Mouse (Mus musculus) layer of hippocampus, adult 11-12 months (tissue): ENCODE results near the gene Drc3.

Experiments
- DNase-seq: peaks from one replicate; pipeline ENCODE4 v3.0.0; 2022; ENCODE audit warnings: low spot score

Drc3 gene

DNA sequence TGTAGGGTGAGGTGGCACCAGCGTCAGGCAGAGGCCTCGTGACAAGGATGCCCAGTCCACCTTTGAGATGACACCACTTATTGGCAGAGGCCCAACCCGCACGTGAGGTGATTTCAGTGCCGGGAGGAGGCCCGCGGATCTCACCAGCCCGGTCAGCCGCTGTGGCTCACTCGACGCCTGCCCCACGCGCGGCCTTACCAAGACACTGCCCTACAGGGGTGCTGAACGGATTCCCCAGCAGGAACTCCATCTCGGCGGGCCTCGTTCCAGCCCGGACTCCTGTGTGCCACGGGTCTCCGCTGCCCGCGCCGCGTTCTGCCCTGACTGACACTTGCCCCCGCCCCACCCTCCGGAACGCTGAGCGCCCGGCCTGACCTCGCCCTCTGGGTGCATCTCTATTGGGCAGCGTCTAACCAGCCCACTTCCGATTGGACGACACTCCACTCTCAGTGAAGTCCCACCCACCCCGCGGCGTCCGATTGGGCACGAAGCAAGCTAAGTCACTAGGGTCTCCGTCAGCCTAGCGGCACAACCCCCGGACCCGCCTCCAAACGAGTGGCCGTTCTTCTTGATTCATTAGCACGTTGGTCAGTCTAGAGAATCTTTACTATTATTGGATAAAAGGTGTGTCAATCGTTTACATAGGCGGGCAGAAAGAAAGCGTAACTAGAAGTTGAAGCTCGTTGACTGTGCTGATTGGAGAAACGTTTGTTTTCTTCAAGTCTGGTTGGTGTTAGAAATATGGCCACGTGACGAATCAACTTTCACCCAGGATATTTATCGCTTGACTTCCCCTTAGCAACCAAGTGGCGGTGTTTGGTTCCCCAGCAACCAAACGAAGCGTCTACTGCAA, at the start of gene Drc3, which contains the start of gene Tom1l2:
Gene Drc3, plus strand, starts transcription at position 771 of the 853 bp plus-strand sequence.
Gene Tom1l2, minus strand, starts transcription at position 347 of the 853 bp plus-strand sequence.
- DNase-seq = peak; percentile 100

- DNase-seq = no peak
Observed at GRCm38 (mm10) chr11:60303497-60303896, 49.6 kb upstream of the Drc3 start.

GRCm38 (mm10) chr11:60305611-60306010, 47.5 kb upstream of the Drc3 start:
- DNase-seq = no peak

GRCm38 (mm10) chr11:60306834-60307233, 46.3 kb upstream of the Drc3 start:
- DNase-seq = no peak

GRCm38 (mm10) chr11:60307375-60307825, 45.7 kb upstream of the Drc3 start:
- DNase-seq = no peak

GRCm38 (mm10) chr11:60308061-60308460, 45.1 kb upstream of the Drc3 start:
- no peak for DNase-seq

GRCm38 (mm10) chr11:60308506-60309116, 44.5 kb upstream of the Drc3 start:
- DNase-seq = no peak

GRCm38 (mm10) chr11:60309875-60310274, 43.3 kb upstream of the Drc3 start:
- no peak for DNase-seq

- peak; percentile 94 for DNase-seq
Observed at GRCm38 (mm10) chr11:60311025-60311854, 41.9 kb upstream of the Drc3 start.

GRCm38 (mm10) chr11:60316250-60316649, 36.9 kb upstream of the Drc3 start:
- DNase-seq = no peak

DNA sequence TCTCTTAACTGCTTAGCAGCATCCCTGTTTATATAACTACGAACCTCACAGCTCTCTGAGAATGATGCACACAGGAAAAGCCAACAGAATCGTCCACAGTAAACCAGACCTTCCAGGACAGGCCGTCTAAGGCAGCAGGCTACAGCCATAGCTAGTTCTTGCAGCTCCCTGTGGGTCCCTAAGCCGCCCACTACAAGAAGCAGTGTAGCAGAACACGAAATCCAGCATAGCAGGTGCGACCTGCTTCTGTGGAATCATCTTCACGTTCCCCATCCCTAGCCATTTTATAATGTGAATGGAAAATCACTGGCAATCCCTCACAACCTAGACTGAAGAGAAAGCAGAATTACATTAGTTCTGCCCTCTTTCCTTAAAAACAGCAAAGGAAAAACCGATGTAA, 36.2 kb upstream of the Drc3 start:
- no peak for DNase-seq

- no peak for DNase-seq
Observed at GRCm38 (mm10) chr11:60317376-60318102, 35.6 kb upstream of the Drc3 start.

DNA sequence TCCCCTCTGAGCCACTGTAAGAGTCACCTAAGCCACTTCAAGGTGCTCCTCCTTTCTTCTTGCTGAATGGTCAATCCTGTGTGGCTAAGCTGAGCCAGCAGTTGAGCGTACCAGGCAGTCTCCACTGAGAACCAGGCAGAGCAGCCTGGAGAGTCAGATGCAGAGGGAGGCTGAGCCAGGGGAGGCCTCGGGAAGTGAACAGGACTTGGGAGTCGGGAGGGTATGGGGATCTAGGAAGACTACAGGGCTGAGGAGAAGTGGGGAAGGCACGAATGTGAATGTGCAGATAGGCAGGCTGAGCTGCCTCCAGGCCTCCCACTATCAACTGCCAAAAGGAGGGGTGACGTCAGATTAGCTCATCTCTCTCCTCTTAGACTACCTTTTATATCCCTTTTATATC, 34.4 kb upstream of the Drc3 start:
- DNase-seq = no peak

GRCm38 (mm10) chr11:60319257-60320066, 33.7 kb upstream of the Drc3 start:
- no peak for DNase-seq

GRCm38 (mm10) chr11:60320426-60321037, 32.6 kb upstream of the Drc3 start:
- DNase-seq = no peak

GRCm38 (mm10) chr11:60321438-60321837, 31.7 kb upstream of the Drc3 start:
- no peak for DNase-seq

GRCm38 (mm10) chr11:60323731-60324130, 29.4 kb upstream of the Drc3 start:
- no peak for DNase-seq

GRCm38 (mm10) chr11:60330551-60330950, 22.6 kb upstream of the Drc3 start:
- no peak for DNase-seq

- DNase-seq = no peak
Observed at GRCm38 (mm10) chr11:60333461-60333860, 19.7 kb upstream of the Drc3 start.

DNA sequence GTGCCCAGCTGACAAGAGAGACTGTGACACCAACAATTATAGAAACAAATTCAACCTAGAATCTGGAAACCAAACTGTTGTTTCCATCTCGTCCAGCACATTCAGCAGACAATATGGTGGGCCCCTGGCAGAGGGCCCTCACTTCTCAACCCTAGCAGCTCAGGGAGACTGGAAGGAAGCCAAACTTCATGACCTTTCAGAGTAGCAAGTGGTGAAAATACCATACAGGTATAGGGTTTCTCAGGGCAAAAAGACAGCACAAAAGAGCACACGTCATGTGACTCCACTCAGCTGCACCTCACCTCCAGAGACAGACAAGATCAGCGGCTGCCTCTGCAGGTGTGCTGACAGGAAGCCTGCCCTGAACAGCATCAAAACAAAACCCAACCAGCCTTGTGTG, 19.0 kb upstream of the Drc3 start:
- no peak for DNase-seq
